Mouse (Mus musculus) embryonic facial prominence, embryonic 14.5 days (tissue): ENCODE measurements around the gene Abcc1. TPM values are rescaled to one million over a fixed set of nuclear protein-coding genes. Genes with fewer than 3 reads are reported as not detected.

Experiments used
- polyA plus RNA-seq: library from polyadenylated mRNA; unstranded; fragments of >200 nt; fragmentation: Nextera tagmentation; extraction: Ambion mirVana; gene quantifications from 2 replicates; pipeline ENCODE4 v1.2.1, GENCODE M21; 2014

The Abcc1 gene
- polyA plus RNA-seq, 1 experiment from 2014 or later: 10.4 TPM

Other genes with a start within 250 kb of the Abcc1 start
- gene Nde1, start 198.3 kb upstream of the Abcc1 start, polyA plus RNA-seq: 79.8 and 97.3 TPM in 2 replicates
- gene Marf1, start 198.2 kb upstream of the Abcc1 start, polyA plus RNA-seq: 14.8 and 14.9 TPM in 2 replicates
- 2.7 and 4.0 TPM in 2 replicates for gene Myh11, start 70.2 kb upstream of the Abcc1 start, polyA plus RNA-seq
- 126 and 148 TPM in 2 replicates for gene Fopnl, start 44.2 kb upstream of the Abcc1 start, polyA plus RNA-seq
- not detected in 2 replicates for gene A630010A05Rik, start 200.8 kb downstream of the Abcc1 start, polyA plus RNA-seq